Mouse (Mus musculus): ENCODE data around the gene Olfr741. TPM values are rescaled to one million over a fixed set of nuclear protein-coding genes. Genes with fewer than 3 reads are reported as not detected.

Olfr741 gene
- not detected in 2 replicates for polyA plus RNA-seq (2012; rRNA removed)

DNA sequence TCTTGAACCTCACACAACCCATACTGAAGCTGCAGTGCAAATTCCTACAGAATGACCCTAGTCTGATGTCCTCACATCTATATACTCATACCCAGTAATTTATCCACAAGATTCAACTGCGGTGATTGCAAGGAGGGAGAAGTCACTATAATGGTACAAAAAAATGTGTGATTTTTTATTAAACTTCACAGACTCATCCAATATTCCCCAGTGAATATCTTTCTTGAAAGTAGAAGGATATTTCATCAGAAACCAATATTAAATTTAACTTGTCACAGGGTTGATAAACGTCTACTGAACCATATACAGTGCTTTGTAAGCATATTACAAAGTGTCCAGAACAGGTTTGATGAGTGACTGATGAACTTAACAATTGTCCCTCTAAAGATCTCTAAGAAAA, at the start of gene Olfr741:
TSS of gene Olfr741 (plus strand) at position 301 of the 400 bp plus-strand sequence.
- H3K4me3 ChIP-seq (ENCODE audit: insufficient read depth, low read length) = no peak within 1 kb of the TSS
- no peak for TF ChIP-seq CTCF (IDR thresholded peaks at IDR 0.05; ENCODE audit: extremely low read depth, insufficient read depth, low read length)
- no peak for TF ChIP-seq POLR2A (IDR thresholded peaks at IDR 0.05; ENCODE audit: extremely low read depth, insufficient read depth, low read length)
- H3K27ac ChIP-seq (ENCODE audit: insufficient read depth, low read length) = no peak within 1 kb of the TSS
- no peaks in the 10 kb centered on the region for H3K4me1 ChIP-seq (ENCODE audit: control insufficient read depth, insufficient read depth, low read length)

DNA sequence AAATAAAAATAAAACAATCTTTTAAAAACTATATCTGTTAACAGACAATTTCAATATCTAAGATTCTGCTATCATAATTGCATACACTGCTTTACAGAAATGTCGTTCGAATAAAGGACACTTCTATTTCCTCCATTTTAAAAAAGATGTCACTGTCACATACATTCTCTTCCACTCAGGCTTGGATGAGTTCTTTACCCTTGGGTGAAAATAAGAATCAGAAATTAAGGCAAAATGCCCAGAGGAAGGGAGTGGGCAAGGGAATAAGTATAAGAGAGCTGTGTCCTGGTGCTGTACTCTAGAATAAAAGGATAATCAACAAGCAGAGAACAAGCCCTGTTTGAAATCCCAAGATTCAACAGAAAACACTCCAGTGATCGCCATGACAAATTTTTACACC, 27.3 kb upstream of the Olfr741 start, which contains the start of gene Olfr740:
TSS of gene Olfr740 (plus strand) at position 301 of the 400 bp plus-strand sequence.
- TF ChIP-seq POLR2A (IDR thresholded peaks at IDR 0.05; ENCODE audit: extremely low read depth, insufficient read depth, low read length) = no peak
- TF ChIP-seq CTCF (IDR thresholded peaks at IDR 0.05; ENCODE audit: extremely low read depth, insufficient read depth, low read length) = no peak
- Histone ChIP-seq H3K27ac (ENCODE audit: insufficient read depth, low read length) (no peak within 1 kb of the TSS), H3K4me1 (ENCODE audit: control insufficient read depth, insufficient read depth, low read length) (no peaks in the 10 kb centered on the region), H3K4me3 (ENCODE audit: insufficient read depth, low read length) (no peak within 1 kb of the TSS)

DNA sequence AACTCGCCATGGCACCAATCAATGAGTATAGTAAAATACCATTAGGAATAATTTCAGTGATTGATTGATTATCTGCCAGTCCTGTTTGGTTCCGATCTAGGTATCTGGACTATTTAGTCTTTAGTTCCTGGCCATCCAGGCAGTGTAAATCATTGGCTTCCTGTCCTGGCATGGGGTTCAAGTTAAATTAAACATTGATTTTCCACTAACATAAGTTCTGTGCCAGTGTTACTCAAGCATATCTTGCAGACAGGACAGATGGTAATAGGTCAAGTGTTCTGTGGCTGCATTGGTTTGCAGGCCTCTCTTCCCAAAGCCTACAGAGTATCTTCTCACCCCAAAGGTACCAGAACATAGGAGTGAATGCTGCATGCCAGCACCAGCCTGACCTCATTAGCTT, 5.9 kb downstream of the Olfr741 start:
- TF ChIP-seq POLR2A (IDR thresholded peaks at IDR 0.05; ENCODE audit: extremely low read depth, insufficient read depth, low read length) (no peak), CTCF (IDR thresholded peaks at IDR 0.05; ENCODE audit: extremely low read depth, insufficient read depth, low read length) (no peak)

DNA sequence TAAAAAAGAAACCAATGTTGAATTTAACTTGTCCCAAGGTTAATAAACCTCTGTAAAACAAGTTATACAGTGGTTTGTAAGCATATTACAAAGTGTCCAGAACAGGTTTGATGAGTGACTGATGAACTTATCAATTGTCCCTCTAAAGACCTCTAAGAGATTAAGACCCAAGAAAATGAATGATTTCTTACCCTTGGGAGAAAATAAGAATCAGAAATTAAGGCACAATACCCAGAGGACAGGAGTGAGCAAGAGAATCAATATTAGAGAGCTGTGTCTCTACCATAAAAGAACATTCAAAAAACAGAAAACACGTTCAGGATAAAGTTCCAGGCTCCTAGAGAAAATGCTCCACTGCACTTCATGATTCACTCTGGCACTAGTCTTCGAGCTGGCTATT, 30.8 kb downstream of the Olfr741 start, which contains the start of gene Olfr742:
TSS of gene Olfr742 (plus strand) at position 301 of the 400 bp plus-strand sequence.
- Histone ChIP-seq H3K4me1 (ENCODE audit: control insufficient read depth, insufficient read depth, low read length) (no peaks in the 10 kb centered on the region), H3K4me3 (ENCODE audit: insufficient read depth, low read length) (no peak within 1 kb of the TSS), H3K27ac (ENCODE audit: insufficient read depth, low read length) (no peak within 1 kb of the TSS)
- TF ChIP-seq POLR2A (IDR thresholded peaks at IDR 0.05; ENCODE audit: extremely low read depth, insufficient read depth, low read length) (no peak), CTCF (IDR thresholded peaks at IDR 0.05; ENCODE audit: extremely low read depth, insufficient read depth, low read length) (no peak)

More for the DNA sequence above, 5.9 kb downstream of the Olfr741 start:
- Histone ChIP-seq H3K4me1 (ENCODE audit: control insufficient read depth, insufficient read depth, low read length) (no peaks in the 10 kb centered on the region), H3K4me3 (ENCODE audit: insufficient read depth, low read length) (no peak overlapping the region), H3K27ac (ENCODE audit: insufficient read depth, low read length) (no peak overlapping the region)

DNA sequence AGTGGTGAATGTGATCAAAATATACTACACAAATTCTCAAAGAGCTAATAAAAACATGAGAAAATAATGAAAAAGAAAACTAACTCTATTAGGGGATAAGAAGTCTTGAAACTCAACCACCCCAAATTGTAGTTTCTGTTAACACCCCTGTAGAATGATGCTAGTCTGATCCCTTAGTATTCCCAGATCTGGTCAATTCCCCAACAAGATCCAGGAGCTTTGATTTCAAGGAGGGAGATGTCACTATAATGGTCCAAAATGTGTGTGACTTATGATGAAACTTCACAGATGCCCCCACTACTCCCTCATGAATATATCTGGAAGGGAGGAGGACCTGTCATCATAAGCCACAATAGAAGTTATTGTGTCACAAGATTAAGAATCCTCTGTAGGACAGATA, 49.0 kb downstream of the Olfr741 start, which contains the start of gene Olfr743:
TSS of gene Olfr743 (plus strand) at position 301 of the 400 bp plus-strand sequence.
- Histone ChIP-seq H3K27ac (ENCODE audit: insufficient read depth, low read length) (no peak within 1 kb of the TSS), H3K4me1 (ENCODE audit: control insufficient read depth, insufficient read depth, low read length) (no peaks in the 10 kb centered on the region), H3K4me3 (ENCODE audit: insufficient read depth, low read length) (no peak within 1 kb of the TSS)
- TF ChIP-seq POLR2A (IDR thresholded peaks at IDR 0.05; ENCODE audit: extremely low read depth, insufficient read depth, low read length) (no peak), CTCF (IDR thresholded peaks at IDR 0.05; ENCODE audit: extremely low read depth, insufficient read depth, low read length) (no peak)

Other genes with a start within 250 kb of the Olfr741 start
- gene Olfr731, start 230.9 kb upstream of the Olfr741 start, polyA plus RNA-seq (2012; rRNA removed) = not detected in 2 replicates
- gene Olfr732, start 188.5 kb upstream of the Olfr741 start, polyA plus RNA-seq (2012; rRNA removed) = not detected in 2 replicates
- not detected in 2 replicates for gene Olfr733, start 171.2 kb upstream of the Olfr741 start, polyA plus RNA-seq (2012; rRNA removed)
- gene Olfr734, start 146.0 kb upstream of the Olfr741 start, polyA plus RNA-seq (2012; rRNA removed) = not detected in 2 replicates
- gene Olfr735, start 123.9 kb upstream of the Olfr741 start, polyA plus RNA-seq (2012; rRNA removed) = not detected in 2 replicates
- not detected in 2 replicates for gene Tlr11, start 114.8 kb upstream of the Olfr741 start, polyA plus RNA-seq (2012; rRNA removed)
- not detected in 2 replicates for gene Olfr736, start 91.6 kb upstream of the Olfr741 start, polyA plus RNA-seq (2012; rRNA removed)
- not detected in 2 replicates for gene Olfr738, start 65.2 kb upstream of the Olfr741 start, polyA plus RNA-seq (2012; rRNA removed)
- not detected in 2 replicates for gene Olfr739, start 54.1 kb upstream of the Olfr741 start, polyA plus RNA-seq (2012; rRNA removed)
- gene Olfr740, start 27.2 kb upstream of the Olfr741 start, polyA plus RNA-seq (2012; rRNA removed) = not detected in 2 replicates
- not detected in 2 replicates for gene Olfr742, start 30.9 kb downstream of the Olfr741 start, polyA plus RNA-seq (2012; rRNA removed)
- not detected in 2 replicates for gene Olfr743, start 49.1 kb downstream of the Olfr741 start, polyA plus RNA-seq (2012; rRNA removed)
- gene Olfr744, start 142.1 kb downstream of the Olfr741 start, polyA plus RNA-seq (2012; rRNA removed) = not detected in 2 replicates
- not detected in 2 replicates for gene Olfr745, start 166.7 kb downstream of the Olfr741 start, polyA plus RNA-seq (2012; rRNA removed)
- gene Olfr746, start 174.3 kb downstream of the Olfr741 start, polyA plus RNA-seq (2012; rRNA removed) = not detected in 2 replicates
- not detected in 2 replicates for gene Olfr747, start 220.5 kb downstream of the Olfr741 start, polyA plus RNA-seq (2012; rRNA removed)
- gene Olfr748, start 234.6 kb downstream of the Olfr741 start, polyA plus RNA-seq (2012; rRNA removed) = not detected in 2 replicates